Mouse (Mus musculus): ENCODE measurements around the gene Taf12. TPM values are rescaled to one million over a fixed set of nuclear protein-coding genes. Genes with fewer than 3 reads are reported as not detected.

The Taf12 gene
- polyA plus RNA-seq, 1 experiment from 2014 or later = 68.0 TPM

- Histone ChIP-seq H3K9ac (ENCODE audit: low read length) (no peak overlapping the region), H3K27ac (ENCODE audit: low read depth, low read length) (no peak overlapping the region), H3K36me3 (ENCODE audit: control insufficient read depth, insufficient read depth, low read length) (peaks cover 14% of the 10 kb centered on the region; the same call in 1 of the 2 replicates), H3K4me1 (replicated peaks; ENCODE audit: control insufficient read depth, insufficient read depth, low read length) (peaks cover 4% of the 10 kb centered on the region), H3K27me3 (ENCODE audit: control insufficient read depth, insufficient read depth, low read length) (no peaks in the 10 kb centered on the region), H3K9me3 (ENCODE audit: control insufficient read depth, low read length) (no peaks in the 10 kb centered on the region), H3K4me2 (ENCODE audit: low read depth, low read length, severe bottlenecking) (no peak overlapping the region), H3K4me3 (ENCODE audit: low read depth, low read length) (no peak overlapping the region)
- WGBS = 91% methylated on average over 6 of the region's 6 CpGs
- DNase-seq (ENCODE audit: low spot score) (no peak), ATAC-seq (replicated peaks; ENCODE audit: low FRiP score) (no peak)
These were observed 58.7 kb downstream of the Taf12 start for GRCm38 (mm10) chr4:132332880-132333279.

- Histone ChIP-seq H3K4me1 (replicated peaks; ENCODE audit: control insufficient read depth, insufficient read depth, low read length) (no peaks in the 10 kb centered on the region; the same call in 1 of the 2 replicates), H3K9ac (ENCODE audit: low read length) (no peak overlapping the region), H3K27ac (ENCODE audit: low read depth, low read length) (no peak overlapping the region), H3K4me3 (ENCODE audit: low read depth, low read length) (no peak overlapping the region), H3K36me3 (ENCODE audit: control insufficient read depth, insufficient read depth, low read length) (peaks cover 11% of the 10 kb centered on the region; the same call in 1 of the 2 replicates), H3K4me2 (ENCODE audit: low read depth, low read length, severe bottlenecking) (no peak overlapping the region), H3K9me3 (ENCODE audit: control insufficient read depth, low read length) (no peaks in the 10 kb centered on the region), H3K27me3 (ENCODE audit: control insufficient read depth, insufficient read depth, low read length) (no peaks in the 10 kb centered on the region)
- ATAC-seq (replicated peaks; ENCODE audit: low FRiP score) (no peak), DNase-seq (ENCODE audit: low spot score) (no peak)
- 95% methylated on average over 13 of the region's 13 CpGs for WGBS
These were observed 64.8 kb downstream of the Taf12 start for GRCm38 (mm10) chr4:132338943-132339342.

GRCm38 (mm10) chr4:132341451-132341850 is 67.3 kb downstream of the Taf12 start:
- Histone ChIP-seq H3K4me2 (ENCODE audit: low read depth, low read length, severe bottlenecking) (no peak overlapping the region), H3K4me1 (replicated peaks; ENCODE audit: control insufficient read depth, insufficient read depth, low read length) (peaks cover 2% of the 10 kb centered on the region; the same call in 1 of the 2 replicates), H3K27ac (ENCODE audit: low read depth, low read length) (no peak overlapping the region), H3K36me3 (ENCODE audit: control insufficient read depth, insufficient read depth, low read length) (peaks cover 2% of the 10 kb centered on the region; the same call in 1 of the 2 replicates), H3K27me3 (ENCODE audit: control insufficient read depth, insufficient read depth, low read length) (no peaks in the 10 kb centered on the region), H3K9me3 (ENCODE audit: control insufficient read depth, low read length) (no peaks in the 10 kb centered on the region), H3K9ac (ENCODE audit: low read length) (no peak overlapping the region), H3K4me3 (ENCODE audit: low read depth, low read length) (no peak overlapping the region)
- DNase-seq (ENCODE audit: low spot score) (no peak), ATAC-seq (replicated peaks; ENCODE audit: low FRiP score) (no peak)
- WGBS = 85% methylated on average over 3 of the region's 3 CpGs

DNA sequence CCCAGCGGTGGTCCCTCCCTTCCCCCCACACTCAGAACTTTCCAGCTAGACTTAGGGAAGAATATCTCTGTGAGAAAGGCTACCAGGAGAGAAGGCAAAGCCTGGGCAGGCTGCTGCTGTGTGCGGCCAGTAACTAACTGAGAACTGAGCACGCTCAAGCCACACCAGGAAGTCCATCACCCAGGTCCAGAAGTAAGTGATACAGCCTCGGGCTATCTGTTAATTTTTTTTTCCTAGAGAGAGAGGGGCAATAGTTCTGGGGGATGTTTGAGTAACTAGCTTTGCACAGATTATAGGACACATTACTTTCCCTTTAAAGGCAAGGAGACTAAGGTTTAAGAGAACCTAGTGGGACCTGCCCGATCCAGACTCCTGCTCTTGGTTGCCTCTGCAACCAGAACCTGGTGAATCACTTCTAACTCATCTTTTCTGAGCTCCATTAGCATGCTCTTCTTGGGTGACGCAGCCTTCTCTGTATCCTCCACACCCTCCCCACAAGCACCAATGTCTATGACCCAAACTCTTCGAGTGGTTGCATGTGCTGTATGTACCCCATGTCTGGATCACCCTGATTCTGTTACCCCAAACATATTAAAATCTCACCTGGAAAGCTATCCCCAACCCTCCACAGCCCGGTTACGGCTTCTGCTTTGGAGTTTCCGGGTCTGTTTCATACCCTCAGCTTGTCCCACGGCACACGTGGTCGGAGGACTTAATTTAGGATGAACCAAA is 70.4 kb downstream of the Taf12 start:
- H3K9me3 ChIP-seq (ENCODE audit: control insufficient read depth, low read length) = no peaks in the 10 kb centered on the region
- peak overlapping the region; percentile 78 for H3K4me2 ChIP-seq (ENCODE audit: low read depth, low read length, severe bottlenecking)
- peak overlapping the region; percentile 82 for H3K4me3 ChIP-seq (ENCODE audit: low read depth, low read length)
- DNase-seq (ENCODE audit: low spot score) (no peak), ATAC-seq (replicated peaks; ENCODE audit: low FRiP score) (no peak; the same call in 1 of the 2 replicates)
- H3K36me3 ChIP-seq (ENCODE audit: control insufficient read depth, insufficient read depth, low read length) = no peaks in the 10 kb centered on the region; the same call in 1 of the 2 replicates
- WGBS = 8% methylated on average over 13 of the region's 13 CpGs
- H3K27me3 ChIP-seq (ENCODE audit: control insufficient read depth, insufficient read depth, low read length) = no peaks in the 10 kb centered on the region
- no peak overlapping the region for H3K27ac ChIP-seq (ENCODE audit: low read depth, low read length)
- H3K9ac ChIP-seq (ENCODE audit: low read length) = peak overlapping the region; percentile 89
- peaks cover 2% of the 10 kb centered on the region; the same call in 1 of the 2 replicates for H3K4me1 ChIP-seq (replicated peaks; ENCODE audit: control insufficient read depth, insufficient read depth, low read length)

Other genes with a start within 250 kb of the Taf12 start
- not detected in 2 replicates for gene Gm10300, start 199.7 kb upstream of the Taf12 start, polyA plus RNA-seq (2014; fragmentation: Nextera tagmentation; extraction: Ambion mirVana)
- gene Epb41, start 199.1 kb upstream of the Taf12 start, polyA plus RNA-seq (2014; fragmentation: Nextera tagmentation; extraction: Ambion mirVana) = 135 and 145 TPM in 2 replicates
- gene Oprd1, start 129.9 kb upstream of the Taf12 start, polyA plus RNA-seq (2014; fragmentation: Nextera tagmentation; extraction: Ambion mirVana) = not detected in 2 replicates
- gene Ythdf2, start 62.1 kb upstream of the Taf12 start, polyA plus RNA-seq (2014; fragmentation: Nextera tagmentation; extraction: Ambion mirVana) = 158 and 161 TPM in 2 replicates
- gene Gmeb1, start 12.8 kb upstream of the Taf12 start, polyA plus RNA-seq (2014; fragmentation: Nextera tagmentation; extraction: Ambion mirVana) = 45.4 and 50.1 TPM in 2 replicates
- 1.1 and 1.2 TPM in 2 replicates for gene Rab42, start 29.0 kb downstream of the Taf12 start, polyA plus RNA-seq (2014; fragmentation: Nextera tagmentation; extraction: Ambion mirVana)
- gene Trnau1ap, start 55.2 kb downstream of the Taf12 start, polyA plus RNA-seq (2014; fragmentation: Nextera tagmentation; extraction: Ambion mirVana) = 88.9 and 89.5 TPM in 2 replicates
- 93.2 and 103 TPM in 2 replicates for gene Rcc1, start 79.2 kb downstream of the Taf12 start, polyA plus RNA-seq (2014; fragmentation: Nextera tagmentation; extraction: Ambion mirVana)
- 29.3 and 30.5 TPM in 2 replicates for gene Phactr4, start 148.1 kb downstream of the Taf12 start, polyA plus RNA-seq (2014; fragmentation: Nextera tagmentation; extraction: Ambion mirVana)
- 27.2 and 31.8 TPM in 2 replicates for gene Med18, start 189.5 kb downstream of the Taf12 start, polyA plus RNA-seq (2014; fragmentation: Nextera tagmentation; extraction: Ambion mirVana)
- 9.4 and 9.5 TPM in 2 replicates for gene Sesn2, start 236.1 kb downstream of the Taf12 start, polyA plus RNA-seq (2014; fragmentation: Nextera tagmentation; extraction: Ambion mirVana)

All from forebrain, embryonic 11.5 days (tissue).